Mouse (Mus musculus) liver, postnatal 0 days (tissue): ENCODE data around the gene Gm973.

ENCODE experiments used
- CTCF ChIP-seq: sonication (generic); IDR thresholded peaks from 2 replicates; pipeline ENCODE4 v1.5.1; 2016; ENCODE audit warnings: antibody characterized with exemption, low read depth
- EP300 ChIP-seq: IDR thresholded peaks from 2 replicates; pipeline ENCODE4 v1.6.1; 2016; ENCODE audit warnings: antibody characterized with exemption, low read depth, mild to moderate bottlenecking

- TF ChIP-seq CTCF (no peak), EP300 (no peak)
These were observed 154.0 kb downstream of the Gm973 start for GRCm38 (mm10) chr1:59669962-59670630.
